Comparison of ENCODE assay signal across 20 mouse cellular contexts in genomic region chr2:158449845-158450244, GRCm38 (mm10). TPM values are rescaled to one million over a fixed set of nuclear protein-coding genes. Genes with fewer than 3 reads are reported as not detected.
"Had no signal": no experiment of that assay in that cellular context is flagged by ENCODE, and none has a peak within 500 bp of the region (broad histone marks: within the 10 kb centered on the region; RNA-seq: fewer than 3 reads in every experiment).

No protein-coding gene starts in this region.

- H3K4me1 ChIP-seq: limb, embryonic 10.5 days; limb, embryonic 13.5 days; liver, embryonic 15.5 days; lung, embryonic 15.5 days; midbrain, embryonic 10.5 days had no signal

- H3K27me3 ChIP-seq: limb, embryonic 13.5 days; liver, embryonic 12.5 days; liver, embryonic 15.5 days; lung, embryonic 15.5 days; megakaryocyte, embryonic 14.5 days had no signal

- H3K27ac ChIP-seq: limb, embryonic 10.5 days; limb, embryonic 13.5 days; liver, embryonic 12.5 days; liver, embryonic 15.5 days; lung, embryonic 15.5 days; midbrain, embryonic 10.5 days had no signal

- DNase-seq: kidney, adult 9 months; kidney, postnatal 14 days; kidney, postnatal 4 days; liver; lung, adult 18-20 months; lung, postnatal 10 days; lung, postnatal 36 days; thymus, adult 18-20 months; thymus, postnatal 36 days had no signal

- H3K9ac ChIP-seq: limb, embryonic 13.5 days; liver, embryonic 12.5 days; liver, embryonic 15.5 days; lung, embryonic 15.5 days had no signal

- ATAC-seq: liver, embryonic 12.5 days had no signal

- H3K4me2 ChIP-seq: limb, embryonic 13.5 days; liver, embryonic 12.5 days; liver, embryonic 15.5 days; lung, embryonic 15.5 days had no signal

- H3K9me3 ChIP-seq: limb, embryonic 10.5 days; limb, embryonic 13.5 days; liver, embryonic 12.5 days; liver, embryonic 15.5 days; lung, embryonic 15.5 days; megakaryocyte, embryonic 14.5 days; midbrain, embryonic 10.5 days had no signal

- H3K4me3 ChIP-seq: limb, embryonic 10.5 days; limb, embryonic 13.5 days; liver, embryonic 12.5 days; liver, embryonic 15.5 days; lung, embryonic 15.5 days; megakaryocyte, embryonic 14.5 days; midbrain, embryonic 10.5 days had no signal

RNA-seq across cellular contexts. Expression of gene Adig, which starts 52.6 kb away (rescaled TPM):
- polyA plus RNA-seq: kidney, embryonic 16.5 days; limb, embryonic 10.5 days; liver, embryonic 12.5 days; liver, embryonic 15.5 days; lung, embryonic 15.5 days; midbrain, embryonic 10.5 days; midbrain, postnatal 0 days; neural tube, embryonic 11.5 days; neural tube, embryonic 14.5 days had no signal
